Mouse (Mus musculus) CD8-positive naive resting alpha-beta T cell, adult 57 days (primary cell): Measurements from ENCODE around the gene Arl5b. TPM values are rescaled to one million over a fixed set of nuclear protein-coding genes. Genes with fewer than 3 reads are reported as not detected.

Experiments used
- total RNA-seq: library from RNA; stranded (reverse); gene quantifications from one replicate; pipeline ENCODE4 v1.2.4, GENCODE M21; 2023

Arl5b gene
- 70.7 TPM for total RNA-seq

GRCm38 (mm10) chr2:15049117-15049873, at the start of gene Arl5b:
Arl5b (plus strand) TSS chr2:15049395.

GRCm38 (mm10) chr2:15054945-15055637, 5.9 kb downstream of the Arl5b start, which contains the start of gene Nsun6:
Nsun6 (minus strand) TSS chr2:15055069.

Other genes with a start within 250 kb of the Arl5b start
- 22.0 TPM for gene Nsun6, start 5.7 kb downstream of the Arl5b start, total RNA-seq